Mouse (Mus musculus): ENCODE measurements around the gene Fmn2.

- TF ChIP-seq POLR2A (IDR thresholded peaks at IDR 0.05; ENCODE audit: control insufficient read depth, extremely low read depth, insufficient read depth, low read length, poor library complexity) (no peak), CTCF (IDR thresholded peaks at IDR 0.05; ENCODE audit: borderline replicate concordance, control insufficient read depth, extremely low read depth, insufficient read depth, low read length, poor library complexity) (no peak)
Observed at GRCm38 (mm10) chr1:174521976-174522770, 20.5 kb downstream of the Fmn2 start.

All from thymus, adult 2 months (tissue).